Mouse (Mus musculus) adrenal gland, adult 18-20 months (tissue): ENCODE results near the gene Sema4c. TPM values are rescaled to one million over a fixed set of nuclear protein-coding genes. Genes with fewer than 3 reads are reported as not detected.
A peak's percentile ranks its signal among the peaks of the same experiment; 100 is the strongest.

Source experiments
- DNase-seq, 2 experiments: peaks; one replicate each; pipeline ENCODE4 v3.0.0; 2021 to 2022; ENCODE audit warnings: low spot score in 2 of 2
- total RNA-seq, 2 experiments: library from RNA; stranded (reverse); gene quantifications; 1 replicate in 1 of 2; 2 replicates in 1 of 2; pipeline ENCODE4 v1.2.3; 2021

The Sema4c gene
- total RNA-seq, 2 experiments from 2014 or later, result 13.7 to 15.8 TPM

DNA sequence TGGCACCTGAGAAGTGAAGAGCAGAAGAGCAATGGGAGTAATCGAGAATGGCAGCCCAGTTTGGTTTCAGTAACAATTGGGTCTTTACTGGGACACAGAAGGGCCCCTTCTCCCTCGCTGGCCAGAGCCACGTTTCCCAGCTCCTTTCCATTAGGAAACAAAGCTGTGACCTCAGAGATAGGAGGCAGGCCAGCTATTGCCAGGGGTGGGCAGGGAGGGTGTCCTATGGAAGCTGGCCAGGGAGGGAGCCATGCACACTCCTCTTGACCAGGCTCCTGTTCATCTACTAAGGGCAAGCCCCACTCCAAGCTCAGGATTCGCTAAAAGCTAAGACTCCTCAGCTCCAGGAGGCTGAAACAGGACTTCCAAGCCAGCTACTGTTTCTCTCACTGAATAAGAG is 1.1 kb upstream of the Sema4c start:
- DNase-seq, result no peak

DNA sequence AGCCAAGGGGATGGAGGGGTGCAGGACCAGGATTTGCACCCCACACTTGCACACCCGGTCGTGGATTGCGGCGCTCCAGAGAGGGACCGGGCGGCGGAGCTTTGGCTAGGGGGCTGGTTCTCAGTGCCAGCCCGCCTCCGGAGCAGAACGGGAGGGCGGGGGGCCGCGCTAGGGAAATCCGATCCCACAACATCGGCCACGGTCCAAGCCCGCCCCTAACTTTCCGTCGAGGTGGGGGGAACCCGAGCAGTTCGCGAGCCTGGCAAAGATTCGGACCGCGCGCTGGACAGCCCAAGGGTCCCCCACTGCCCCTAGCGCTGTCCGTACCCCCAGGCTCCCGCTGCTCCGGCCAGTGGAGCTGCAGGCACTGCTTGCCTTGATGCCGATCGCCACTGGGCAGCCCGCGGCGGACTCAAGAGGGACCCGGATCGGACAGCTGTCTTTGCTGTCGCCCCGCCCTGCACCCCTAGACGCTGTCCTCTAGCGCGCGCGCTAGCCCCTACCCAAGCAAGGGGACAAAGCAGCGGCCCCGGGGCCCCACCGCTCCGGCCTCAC is 615 bp downstream of the Sema4c start:
- peak; percentile 70 to 74 for DNase-seq

DNA sequence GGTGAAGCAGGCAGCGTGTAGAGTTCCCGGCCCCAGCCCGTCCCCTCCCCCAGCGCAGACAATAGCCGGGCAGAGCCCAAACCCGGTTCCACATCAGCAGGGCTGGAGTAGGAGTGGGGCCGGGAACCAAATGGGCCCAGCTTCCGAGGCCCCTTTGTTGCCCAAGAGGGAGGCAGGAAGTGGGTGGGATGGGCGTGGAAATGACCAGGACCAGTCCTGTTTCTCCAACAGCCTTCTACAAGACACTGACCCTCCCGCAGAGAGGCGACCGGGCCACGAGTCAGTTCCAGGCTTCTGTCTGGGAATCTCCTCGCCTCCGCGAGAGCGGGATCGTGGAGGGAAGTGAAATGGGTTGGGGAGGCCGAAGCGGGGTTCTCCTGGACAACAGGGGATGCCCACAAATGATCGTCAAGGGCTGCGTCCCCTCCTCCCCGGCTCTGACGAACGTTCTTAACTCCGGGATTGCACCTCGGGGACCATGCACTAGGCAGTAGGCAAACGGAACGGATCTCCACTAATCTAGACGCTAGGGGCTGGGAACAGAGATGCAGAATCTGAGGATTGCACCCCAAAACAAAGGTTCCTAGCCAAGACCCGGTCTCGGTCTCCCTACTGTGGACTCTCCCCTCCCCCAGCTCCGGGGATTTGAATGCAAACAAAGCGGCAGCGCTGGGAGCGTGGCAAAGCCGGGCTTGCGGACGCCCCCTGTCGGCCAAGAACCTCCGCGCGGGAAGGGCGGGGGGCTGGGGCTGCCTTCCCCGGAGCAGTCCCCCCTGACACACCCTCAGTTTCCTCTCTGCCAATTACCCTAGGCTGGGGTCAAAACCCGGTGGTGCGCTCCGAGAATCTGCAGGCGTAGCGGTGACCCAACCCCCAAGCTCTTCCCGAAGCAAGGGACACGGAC is 1.3 kb downstream of the Sema4c start:
- peak; percentile 92 to 93 for DNase-seq

DNA sequence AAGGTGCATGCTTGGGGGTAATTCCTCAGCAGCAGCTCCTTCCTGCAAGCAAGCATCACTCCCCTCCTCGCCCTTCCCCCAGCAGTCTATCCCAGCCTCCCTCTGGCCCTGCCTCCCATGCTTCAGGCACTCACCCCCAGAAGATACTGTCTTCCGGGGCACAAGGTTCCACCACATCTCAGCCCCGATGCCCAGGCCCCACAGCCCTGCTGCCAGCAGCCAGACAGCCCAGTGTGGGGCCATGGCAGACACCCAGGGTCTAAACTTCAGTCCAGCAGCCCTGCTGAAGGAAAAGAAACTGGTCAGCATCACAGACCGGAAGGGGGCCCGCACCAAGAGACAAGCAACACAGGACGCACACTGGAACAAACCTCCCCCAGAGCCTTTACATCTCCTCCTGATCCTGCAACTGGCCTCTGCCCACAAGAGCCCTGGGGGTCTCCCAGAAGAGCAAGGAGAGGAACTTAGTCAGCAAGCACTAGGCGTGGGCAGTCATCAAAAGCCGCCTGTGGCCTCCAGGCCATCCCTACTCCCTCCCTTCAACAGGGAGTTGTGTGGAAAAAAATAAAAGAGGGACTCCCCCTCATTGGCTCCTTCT is 2.3 kb downstream of the Sema4c start:
- no peak for DNase-seq

DNA sequence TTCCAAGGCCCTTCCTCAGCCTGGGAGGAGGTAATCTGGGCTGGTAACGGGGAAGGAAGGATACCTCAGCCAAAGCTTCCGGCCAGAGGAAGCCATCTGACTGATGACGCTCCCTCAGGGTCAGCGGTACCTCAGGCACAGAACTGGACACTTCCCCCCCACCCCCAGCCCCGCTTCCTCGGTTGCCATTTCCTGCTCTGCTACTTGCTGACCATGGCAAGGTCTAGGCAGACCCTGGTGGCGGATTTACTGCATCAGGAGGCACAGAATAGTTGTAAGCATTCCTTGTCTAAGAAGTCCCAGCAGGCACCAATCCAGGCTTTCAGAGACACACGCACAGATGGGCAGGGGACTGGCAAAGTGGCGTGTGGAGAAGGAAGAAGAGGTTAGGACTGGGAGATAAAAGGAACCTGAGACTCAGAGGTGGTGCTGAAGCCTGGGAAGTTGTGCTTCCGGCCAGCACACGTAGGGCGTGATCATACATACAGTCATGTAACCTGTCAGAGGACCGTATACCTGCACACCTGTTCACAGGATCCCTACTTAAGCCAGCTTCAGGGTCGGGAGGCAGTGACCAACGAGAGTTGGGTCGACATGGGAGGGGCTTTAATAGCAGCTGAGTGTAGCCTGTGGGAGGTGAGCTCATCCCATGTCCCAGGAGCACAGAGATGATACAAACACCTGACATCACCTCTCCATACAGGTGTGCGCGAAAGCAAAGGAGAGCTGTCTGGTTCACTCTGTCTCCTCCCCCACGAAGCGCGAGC is 3.3 kb downstream of the Sema4c start:
- DNase-seq, result no peak

DNA sequence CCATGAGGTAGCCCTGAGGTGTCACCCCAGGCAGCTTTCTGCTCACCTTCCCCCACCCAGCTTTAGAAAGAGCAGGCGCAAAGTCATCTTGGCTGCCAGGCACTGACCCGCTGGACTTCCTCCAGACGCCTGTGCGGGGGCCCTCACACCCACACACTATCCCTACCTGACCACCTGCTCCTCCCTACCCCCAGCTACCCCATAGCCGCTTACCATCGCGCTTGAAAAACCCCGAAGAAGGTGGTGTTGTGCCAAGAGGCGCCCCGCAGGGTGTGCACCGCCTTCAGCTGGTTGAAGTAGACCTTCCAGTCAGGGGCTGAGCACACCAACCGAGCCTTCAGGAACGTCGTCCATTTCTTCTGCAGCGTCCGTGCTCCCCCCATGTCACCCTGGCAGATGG is 5.6 kb downstream of the Sema4c start:
- no peak for DNase-seq

DNA sequence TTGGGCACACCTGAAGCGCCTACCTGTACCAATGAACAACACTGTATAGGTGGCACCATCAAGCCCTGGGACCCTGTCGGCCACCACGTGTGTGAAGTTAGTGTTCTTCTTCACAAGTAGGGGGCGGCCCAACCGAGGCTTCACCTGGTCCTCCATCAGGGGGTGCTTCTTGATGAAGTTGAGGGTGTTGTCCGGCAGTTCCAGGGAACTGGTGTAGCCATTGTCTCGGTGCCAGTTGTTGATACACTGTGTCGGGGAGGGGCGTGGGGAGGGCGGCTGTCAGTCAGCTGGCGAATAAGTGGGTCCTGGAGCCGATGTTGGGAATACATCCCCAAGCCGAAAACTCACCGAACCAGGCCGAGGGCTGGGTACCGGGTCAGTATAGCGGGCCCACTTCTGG is 6.2 kb downstream of the Sema4c start:
- no peak for DNase-seq

DNA sequence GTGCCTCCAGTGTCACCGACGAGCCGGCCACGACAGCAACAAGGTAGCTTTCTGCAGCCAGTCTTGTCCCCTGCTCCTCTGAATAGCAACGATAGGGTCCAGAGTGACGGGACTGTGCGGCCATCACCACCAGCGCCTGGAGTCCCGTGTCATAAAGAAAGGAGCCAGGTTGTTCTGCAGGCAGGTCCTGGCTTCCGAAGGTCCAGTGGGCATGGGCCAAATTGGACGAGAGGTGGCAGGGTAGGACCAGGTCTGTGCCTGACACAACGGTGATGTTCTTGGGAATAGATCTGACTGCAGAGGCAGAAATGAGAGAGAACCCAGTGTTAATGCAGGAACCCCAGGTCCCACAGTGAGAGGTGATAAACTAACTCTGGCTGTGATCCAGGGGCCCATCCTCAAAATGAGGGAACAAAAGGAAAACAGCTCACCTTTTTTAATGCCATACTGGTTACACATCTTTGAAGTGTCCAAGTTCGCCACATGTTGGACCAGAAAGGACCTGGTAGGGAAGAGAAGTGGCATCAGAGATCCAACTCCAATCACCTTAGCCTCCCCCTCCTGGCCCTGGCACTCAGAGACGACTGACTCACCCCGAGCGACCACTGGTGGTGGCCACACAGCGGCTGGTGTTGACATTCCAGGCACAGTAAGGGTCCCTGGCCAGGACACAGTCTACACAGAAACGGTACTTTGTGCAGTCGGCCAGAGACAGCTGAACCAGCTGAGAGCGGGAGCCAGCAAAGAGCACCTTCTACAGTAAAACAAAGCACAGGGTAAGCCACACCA is 7.9 kb downstream of the Sema4c start:
- no peak for DNase-seq

DNA sequence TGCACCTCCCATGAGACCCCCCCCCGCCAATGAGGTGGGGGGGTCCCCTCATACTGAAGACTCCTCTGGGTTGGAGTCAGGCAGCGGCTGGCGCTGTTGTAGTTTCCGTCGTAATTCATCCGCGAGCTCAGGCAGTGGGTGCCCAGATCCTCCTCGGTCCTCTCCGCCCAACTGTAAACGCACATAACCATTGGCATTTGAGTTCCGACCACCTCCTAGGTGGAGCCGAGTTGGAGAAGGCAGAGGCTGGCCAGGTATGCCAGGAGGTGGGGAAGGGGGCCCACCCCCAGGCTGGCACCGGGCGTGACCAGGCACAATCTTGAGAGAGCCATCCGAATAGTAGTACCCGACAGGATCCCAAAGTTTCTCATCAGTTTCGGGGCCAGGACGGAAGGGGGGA is 8.7 kb downstream of the Sema4c start:
- DNase-seq, result no peak

DNA sequence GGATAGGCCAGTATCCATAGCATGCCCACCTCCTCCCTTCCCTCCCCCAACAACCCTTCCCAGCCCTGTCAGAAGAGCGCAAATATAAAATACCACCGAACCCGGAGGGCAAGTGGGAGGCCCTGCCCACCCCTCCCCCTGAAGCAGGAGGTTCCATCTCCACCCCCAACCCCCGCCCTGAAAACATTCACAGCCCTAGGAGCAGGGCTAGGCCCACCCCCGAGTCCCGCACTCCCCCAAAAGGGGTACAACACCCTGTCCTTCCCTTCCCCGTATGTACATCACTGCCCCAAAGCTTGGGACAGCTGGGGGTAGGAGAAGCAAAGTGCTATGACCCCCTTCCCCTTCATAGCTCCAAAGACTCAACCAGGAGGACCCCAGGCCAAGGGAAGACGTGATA is 9.4 kb downstream of the Sema4c start:
- DNase-seq, result no peak

DNA sequence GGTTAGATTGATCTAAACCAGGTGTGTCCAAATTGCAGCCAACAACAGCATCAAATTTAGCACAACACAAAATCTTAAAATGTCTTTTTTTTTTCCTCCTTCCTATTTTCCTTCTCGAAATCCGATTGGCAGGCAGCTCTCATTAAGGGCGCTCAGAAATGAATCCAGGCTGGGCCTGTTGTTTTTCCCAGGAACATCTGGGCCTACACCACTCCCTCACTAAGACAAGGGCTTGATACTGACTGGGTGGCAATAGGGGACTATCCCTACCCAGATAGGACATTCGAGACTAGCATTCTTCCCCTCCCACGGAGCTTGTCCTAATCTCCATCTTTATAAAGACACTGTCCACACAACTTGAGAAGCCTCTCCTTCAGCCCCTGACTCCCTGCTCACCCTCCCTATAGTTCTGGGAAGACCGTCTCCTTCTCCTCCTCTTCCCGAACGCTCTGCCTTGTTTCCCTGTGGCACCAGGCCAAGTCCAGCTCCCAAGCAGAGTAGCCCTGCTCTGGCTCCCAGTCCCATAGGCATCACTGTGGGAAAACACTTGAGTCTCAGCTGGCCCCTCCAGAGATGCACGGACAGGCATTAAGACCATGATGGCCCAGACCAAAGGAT is 10.1 kb downstream of the Sema4c start:
- peak in 1 of 2 experiments; percentile 51 for DNase-seq

DNA sequence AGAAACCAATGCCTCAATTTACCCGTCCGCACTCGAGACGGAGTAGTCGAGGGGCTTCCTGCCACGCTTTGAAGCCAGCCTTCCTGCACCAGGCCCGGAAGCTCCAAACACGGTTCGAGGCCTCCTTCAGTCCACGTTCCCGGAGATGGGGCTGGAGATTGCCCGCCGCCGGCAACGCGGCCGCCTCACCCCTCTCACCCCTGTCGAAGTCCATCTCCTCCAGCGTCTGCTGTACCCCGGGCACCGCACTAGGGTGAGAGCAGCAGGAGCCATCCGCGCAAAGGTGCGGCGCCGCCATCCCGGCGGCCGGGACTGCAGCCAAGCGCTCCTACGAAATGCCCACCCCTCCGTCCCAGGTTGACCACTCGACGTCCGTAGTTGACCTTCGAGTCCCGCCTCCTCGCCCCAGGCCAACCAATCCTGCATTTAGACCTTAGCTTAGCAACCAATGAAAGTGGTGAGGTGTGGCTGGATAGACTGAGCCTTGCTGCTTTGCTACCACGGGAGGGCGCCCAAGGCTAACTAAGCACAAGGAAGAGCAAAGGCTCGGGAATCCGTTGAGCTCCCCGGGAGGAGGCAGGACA is 11.2 kb downstream of the Sema4c start, which contains the start of gene Ankrd39:
Gene Ankrd39 (minus strand): TSS at position 558 of the 584 bp plus-strand sequence.
- peak; percentile 91 to 93 for DNase-seq

DNA sequence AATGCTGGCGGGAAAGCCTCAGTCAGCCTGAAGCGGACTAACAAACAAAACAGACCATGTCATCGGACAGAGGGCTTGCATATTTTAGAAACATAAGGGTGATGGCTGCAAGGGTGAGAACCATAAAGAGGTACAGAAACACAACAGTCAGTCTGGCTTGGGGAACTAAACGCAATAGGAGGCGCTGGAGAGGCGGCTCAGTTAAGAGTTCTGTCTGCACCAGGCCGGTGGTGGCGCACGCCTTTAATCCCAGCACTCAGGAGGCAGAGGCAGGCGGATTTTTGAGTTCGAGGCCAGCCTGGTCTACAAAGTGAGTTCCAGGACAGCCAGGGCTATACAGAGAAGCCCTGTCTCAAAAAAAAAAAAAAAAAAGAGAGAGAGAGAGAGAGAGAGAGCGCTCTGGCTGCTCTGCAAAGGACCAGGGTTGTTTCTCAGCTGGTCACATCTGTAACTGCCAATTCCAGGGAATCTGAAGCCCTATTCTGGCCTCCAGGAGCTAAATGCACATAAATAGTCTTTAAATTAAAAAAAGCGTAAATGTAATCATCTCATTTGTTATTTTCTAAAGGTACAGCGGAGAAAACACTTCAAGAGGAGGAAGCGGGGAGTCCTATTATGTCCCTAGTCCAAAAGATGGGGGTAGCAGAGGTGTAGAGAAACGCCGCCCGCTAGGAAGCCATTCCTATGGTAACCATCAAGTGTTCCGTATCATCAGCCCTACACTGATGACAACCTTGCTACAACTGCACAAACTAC is 12.1 kb downstream of the Sema4c start:
- no peak for DNase-seq

DNA sequence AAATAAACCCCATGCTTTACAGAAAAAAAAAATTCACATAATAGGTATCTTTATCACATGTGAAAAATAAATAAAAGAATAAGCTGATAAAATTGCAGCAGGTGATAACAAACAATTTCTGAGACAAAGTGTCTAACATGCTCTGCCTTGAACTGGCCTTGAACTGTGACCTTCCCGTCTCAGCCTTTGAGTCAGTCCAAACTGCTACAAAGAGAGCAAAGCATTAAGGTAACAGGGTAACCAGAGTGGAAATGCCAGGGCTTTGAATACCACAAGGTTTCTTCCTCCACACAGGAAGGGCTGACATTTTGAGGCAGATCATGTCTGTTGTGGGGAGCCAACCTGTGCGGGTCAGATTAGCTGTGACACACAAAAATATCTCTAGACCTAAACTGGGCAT is 12.8 kb downstream of the Sema4c start:
- no peak for DNase-seq

DNA sequence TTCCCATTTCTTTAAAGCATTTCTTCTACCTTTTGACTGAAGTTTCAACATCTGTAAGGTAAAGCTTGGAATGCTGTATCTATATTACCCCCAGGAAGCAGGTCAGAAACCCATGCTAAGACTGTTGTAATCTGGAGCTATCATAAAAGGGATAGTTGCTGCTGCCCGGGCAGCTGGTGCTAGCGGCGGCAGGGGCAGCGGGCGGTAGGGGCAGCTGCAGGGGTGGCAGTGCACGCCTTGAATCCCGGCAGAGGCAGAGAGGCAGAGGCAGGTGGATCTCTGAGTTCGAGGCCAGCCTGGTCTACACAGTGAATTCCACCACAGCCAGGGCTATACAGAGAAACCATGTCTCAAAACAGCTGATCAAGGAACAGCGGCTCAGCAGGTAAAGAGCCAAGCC is 15.2 kb downstream of the Sema4c start:
- DNase-seq, result no peak

DNA sequence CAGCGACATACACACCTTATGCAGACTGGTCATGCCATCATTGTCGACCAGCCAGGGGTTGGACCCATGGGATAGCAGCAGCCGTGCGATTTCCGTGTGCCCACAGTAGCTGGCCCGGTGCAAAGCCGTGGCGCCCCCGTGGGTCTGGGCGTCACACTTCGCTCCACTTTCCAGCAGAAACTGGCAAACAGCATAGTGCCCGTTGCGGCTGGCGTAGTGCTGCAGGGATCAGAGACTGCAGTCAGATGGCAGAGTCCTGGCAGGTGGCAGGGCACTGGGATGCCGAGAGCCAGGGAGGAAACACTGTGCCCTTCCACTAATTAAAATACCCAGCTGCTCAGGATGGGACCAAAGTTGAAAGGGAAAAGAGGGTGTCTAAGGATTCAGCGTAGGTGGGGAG is 16.3 kb downstream of the Sema4c start:
- no peak for DNase-seq

DNA sequence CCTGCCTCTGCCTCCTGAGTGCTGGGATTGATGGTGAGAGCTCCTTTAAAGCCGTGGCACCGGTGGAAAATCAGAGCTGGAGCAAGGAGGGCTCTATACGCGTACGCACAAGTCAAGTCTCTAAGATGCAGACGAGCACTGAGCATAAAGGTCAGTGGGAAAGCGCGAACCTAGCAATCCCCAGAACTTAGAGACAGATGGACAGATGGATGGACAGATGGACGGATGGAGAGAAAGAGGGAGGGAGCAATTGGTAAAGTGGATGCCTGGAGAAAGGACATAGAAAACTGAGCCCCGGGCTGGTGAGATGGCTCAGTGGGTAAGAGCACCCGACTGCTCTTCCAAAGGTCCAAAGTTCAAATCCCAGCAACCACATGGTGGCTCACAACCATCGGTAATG is 17.3 kb downstream of the Sema4c start:
- no peak for DNase-seq

DNA sequence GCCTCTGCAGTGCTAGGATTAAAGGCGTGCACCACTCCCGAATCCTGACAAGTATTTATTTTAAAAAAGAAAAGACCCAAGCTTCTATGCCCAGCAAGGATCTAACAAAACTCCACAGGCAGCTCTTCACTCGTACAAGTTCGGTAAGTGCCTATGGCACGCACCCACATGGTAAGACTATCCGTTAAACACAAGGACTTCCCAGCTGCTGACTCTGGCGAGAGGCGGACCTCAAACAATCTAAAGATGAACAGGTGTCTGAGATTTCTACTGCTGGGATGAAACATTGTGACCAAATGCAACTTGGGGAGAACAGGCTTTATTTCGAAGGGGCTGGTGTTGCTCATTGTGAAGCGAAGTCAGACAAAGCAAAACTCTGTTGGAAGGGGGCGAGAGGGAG is 18.0 kb downstream of the Sema4c start:
- DNase-seq, result no peak

DNA sequence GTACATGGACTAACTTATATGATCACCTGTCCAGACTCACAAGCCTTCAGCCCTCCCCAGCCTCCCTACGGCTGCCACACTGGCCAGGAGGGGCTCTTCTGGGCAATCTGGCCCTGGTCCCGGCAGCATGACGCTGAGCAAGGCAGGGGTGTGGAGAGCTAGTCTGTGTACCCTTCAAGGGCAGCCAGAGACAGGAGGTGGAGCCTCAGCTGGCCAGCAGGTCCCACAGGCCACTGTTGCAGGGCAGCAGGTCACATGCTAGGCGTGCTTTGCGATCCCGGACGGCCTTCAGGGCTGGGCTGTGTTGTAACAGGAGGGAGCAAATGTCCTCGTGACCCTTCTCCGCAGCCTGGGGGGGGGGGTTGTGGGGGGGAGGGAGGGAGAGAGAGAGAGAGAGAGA is 19.0 kb downstream of the Sema4c start, which contains the start of gene Gm42417:
Gene Gm42417 (minus strand): TSS at position 244 of the 400 bp plus-strand sequence.
- peak; percentile 60 to 69 for DNase-seq
